Mouse (Mus musculus): Measurements from ENCODE around the gene 1600002K03Rik.

DNA sequence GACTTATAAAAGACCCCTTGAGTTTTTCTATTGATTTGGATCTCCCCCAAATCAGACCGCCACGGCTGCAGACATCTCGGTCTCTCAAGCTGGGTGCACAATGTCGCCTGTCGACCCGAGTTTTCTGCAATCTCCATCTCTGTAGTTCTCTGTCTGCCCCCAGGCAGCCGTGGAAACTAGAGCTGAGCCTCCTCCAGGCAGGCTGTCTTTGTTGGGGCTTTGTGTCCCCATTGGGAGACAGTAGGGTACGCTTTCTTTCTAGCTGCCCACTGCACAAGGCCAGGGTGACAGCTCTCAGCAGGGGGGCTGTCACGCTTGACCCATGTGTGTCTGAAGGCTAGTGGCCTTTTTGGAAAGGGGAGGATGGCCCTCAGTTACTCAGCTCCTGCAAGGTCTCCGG lies 34.9 kb downstream of the 1600002K03Rik start:
- TF ChIP-seq CTCF (IDR thresholded peaks at IDR 0.05; ENCODE audit: low read depth, low read length) (no peak), POLR2A (IDR thresholded peaks at IDR 0.05; ENCODE audit: insufficient read depth, low read length) (no peak)

Measured in ES-Bruce4 (cell line).